Mouse (Mus musculus) c-Kit-positive CD71-positive TER-119-positive erythroid progenitor cells, embryonic 14.5 days (primary cell): ENCODE results near the gene Thsd7b.

Experiments used
- DNase-seq: peaks from one replicate; pipeline ENCODE4 v3.0.0-alpha.2; 2013; ENCODE audit warnings: low spot score

Gene Thsd7b

DNA sequence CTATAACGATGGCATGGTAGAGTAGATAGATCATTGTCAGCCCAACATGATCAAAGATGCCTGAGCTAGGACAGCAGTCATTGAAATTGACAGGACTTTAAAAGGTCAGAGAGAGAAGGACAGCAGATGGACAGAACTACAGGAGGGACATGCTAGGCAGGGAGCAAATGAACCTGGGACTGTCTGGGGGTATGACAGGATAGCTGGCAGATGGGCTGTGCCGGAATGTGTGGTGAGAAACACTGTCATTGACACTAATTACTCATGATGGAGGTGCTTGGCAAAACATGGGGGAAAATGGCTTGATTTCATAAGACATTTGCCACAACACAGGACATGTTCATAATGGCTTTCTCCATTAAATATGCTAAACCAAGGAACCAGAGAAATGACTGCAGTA lies 253.9 kb downstream of the Thsd7b start:
- DNase-seq = no peak

- no peak for DNase-seq
Observed at GRCm38 (mm10) chr1:129532206-129532605, 259.1 kb downstream of the Thsd7b start.

DNA sequence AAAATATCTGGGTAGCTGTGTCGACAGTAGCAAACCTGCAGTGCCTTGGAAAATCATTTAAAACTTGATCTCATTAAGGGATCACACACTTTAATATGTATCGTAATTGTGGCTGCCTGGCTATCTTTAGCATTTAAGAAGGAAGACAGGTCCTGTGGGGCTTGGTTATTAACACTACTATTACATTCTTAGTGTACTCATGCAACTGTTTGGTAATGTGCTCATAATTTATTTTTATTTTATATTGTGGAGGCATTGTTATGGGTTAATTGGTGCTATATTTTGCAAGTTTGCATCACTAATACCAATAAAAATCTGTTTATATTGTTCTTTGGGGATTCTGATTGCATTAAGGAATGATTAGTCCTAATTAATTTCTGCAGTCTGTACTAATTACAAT lies 265.4 kb downstream of the Thsd7b start:
- DNase-seq = no peak

- DNase-seq = no peak
Observed at GRCm38 (mm10) chr1:129538970-129539369, 265.9 kb downstream of the Thsd7b start.

DNA sequence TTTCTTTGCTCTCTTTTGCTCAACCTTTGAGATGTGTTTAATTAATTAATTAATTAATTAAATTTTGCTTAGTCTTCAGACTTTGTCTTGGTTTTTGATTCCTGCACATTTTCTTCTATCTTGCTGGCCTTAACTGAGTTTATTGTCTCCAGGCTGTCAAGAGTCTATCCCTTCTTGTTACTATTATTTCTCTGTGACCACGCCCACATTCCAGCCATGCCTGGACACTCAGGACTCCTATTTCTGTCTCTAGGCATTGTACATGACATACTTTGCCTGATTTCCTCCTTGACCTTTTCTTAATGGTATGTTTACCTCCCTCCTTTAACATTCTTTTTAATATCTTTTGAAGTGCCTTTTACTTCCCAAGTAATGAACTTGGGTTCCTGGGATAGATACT lies 267.6 kb downstream of the Thsd7b start:
- DNase-seq = no peak

DNA sequence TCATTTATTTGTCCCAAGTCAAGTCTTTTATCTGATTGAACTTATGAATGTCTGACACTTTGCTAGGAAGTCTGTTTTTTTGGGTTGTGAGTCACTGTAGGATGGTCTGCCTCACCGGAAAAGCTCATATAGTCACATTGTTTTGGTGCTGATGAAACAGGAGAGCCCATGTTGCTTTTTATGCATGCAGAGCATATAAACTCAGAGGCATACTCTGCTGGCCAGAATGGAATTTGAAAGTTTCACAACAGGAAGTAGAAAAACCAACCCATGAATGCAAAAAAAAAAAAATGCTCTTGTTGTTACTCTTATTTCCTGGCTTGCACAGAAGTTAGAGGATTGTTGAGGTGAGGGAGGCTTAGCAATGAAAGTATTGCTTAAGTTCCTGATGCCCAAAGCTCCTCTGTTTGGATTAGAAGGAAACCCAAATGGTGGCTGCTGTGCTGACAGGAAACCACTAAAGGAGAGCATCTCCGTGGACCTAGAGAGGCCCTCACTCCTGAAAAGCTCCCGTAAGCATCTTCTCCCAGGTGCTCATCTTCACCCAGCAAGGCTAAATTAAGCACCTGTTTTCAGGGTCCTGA lies 269.6 kb downstream of the Thsd7b start:
- no peak for DNase-seq

DNA sequence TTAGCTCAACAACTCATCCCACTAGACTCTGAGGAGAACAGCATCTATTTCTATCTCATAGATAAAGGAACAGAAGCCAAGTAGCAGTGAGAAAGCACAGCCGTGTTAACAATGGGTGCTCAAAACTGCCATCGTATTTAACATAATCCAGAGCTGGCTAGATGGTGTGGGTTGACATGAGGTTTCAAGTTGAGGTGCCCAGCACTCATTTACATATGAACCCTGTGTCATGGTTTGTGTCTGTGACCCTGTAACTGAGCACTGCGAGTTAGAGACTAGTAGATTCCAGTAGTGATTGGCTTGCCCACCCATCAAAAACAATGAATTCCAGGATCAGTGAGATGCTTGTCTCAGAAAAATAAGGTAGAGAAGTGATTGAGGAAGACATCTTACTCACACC lies 270.1 kb downstream of the Thsd7b start:
- no peak for DNase-seq

DNA sequence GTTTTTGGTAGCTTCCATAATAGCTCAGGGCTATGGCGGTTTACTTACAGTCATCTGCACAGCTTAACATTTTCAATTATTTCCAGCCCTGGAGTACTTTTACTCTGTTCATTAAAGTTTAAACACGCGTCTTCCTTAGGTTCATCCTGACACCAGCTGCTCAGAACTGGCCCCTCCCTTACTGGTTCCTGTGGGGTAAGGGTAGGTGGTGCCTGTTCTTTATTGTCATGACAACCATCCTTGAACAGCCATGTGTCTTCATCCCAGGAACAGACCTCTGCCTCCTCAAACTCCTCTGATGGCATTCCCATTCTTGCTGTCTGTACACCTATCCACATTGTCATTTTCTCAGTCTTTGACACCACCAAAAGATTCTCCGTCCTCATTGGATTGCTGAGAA lies 285.0 kb downstream of the Thsd7b start:
- DNase-seq = no peak

DNA sequence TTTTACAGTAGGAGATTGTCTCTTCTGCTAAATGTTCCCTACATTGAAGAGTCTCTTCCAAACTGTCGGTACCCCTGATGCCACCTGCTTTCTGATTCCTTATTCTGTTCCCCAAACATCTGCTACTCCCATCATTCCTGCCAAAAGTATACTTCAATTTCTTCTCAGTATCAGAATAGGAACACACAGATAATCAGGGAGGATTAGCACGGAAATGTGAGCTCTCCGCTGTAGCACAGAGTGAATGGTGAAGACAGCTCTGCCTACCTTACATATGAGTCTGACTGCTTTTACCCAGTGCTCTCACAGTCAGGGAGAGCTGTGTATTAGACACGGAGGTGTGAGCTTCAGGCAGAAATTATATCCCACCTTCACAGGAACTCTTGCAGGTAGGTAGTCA lies 286.0 kb downstream of the Thsd7b start:
- DNase-seq = no peak

DNA sequence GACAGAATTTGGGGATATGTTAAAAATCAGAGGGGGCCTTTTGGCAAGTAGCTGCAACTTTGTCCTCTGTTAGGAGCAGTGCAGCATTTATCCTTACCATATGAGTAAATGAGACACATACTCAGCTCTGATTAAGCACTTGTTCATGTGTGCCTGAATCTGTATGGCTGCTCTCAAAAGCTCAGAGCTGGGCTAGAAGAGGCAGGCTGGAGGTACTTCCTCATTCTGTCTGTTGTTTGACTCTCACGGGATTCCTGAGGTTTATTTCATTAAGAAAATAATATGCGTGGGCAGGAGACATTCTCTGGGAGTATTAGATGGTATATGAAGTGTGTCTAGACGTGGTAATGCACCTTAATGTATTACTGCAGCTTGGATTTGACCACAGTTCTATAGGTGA lies 286.7 kb downstream of the Thsd7b start:
- DNase-seq = no peak

DNA sequence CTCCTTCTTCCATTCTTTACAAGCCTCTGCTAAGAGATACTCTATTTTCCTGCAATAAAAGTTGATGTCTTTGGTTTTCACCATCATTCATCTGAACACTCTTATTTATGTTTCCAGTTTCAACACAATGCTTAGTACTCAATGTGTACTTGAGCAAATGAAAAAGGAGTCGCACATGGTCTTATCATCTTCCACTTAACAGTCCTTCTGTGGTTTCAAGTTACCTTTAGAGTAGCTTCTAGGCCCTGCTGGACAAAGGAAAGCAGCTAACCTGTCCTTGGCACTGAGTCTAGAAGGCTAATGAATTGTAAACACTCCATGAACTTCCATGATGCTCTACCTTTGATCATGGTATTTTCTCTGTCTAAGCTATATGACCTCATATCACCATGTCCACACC lies 289.6 kb downstream of the Thsd7b start:
- DNase-seq = no peak

- no peak for DNase-seq
Observed at GRCm38 (mm10) chr1:129570522-129570921, 297.4 kb downstream of the Thsd7b start.

GRCm38 (mm10) chr1:129579955-129580354 lies 306.9 kb downstream of the Thsd7b start:
- no peak for DNase-seq

GRCm38 (mm10) chr1:129586635-129587034 lies 313.5 kb downstream of the Thsd7b start:
- DNase-seq = no peak

- DNase-seq = no peak
Observed at GRCm38 (mm10) chr1:129589366-129590002, 316.4 kb downstream of the Thsd7b start.

- DNase-seq = no peak
Observed at GRCm38 (mm10) chr1:129595447-129595846, 322.3 kb downstream of the Thsd7b start.

DNA sequence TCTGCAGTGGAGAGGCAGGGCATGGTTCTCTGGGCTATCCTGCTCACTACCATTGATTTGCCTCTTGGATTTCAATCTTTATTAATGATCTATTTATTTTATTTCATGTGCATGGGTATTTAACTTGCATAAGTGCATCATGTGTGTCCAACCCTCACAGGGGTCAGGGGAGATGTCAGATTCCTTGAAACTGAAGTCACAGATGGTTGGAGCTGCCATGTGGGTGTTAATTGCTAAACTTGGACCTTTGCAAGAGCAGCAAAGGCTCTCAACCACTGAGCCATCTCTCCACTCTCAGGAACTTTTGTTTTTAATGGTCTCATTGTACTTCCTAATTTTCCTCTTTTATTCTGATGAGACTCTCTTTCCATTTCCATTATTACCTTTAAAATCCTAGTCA lies 327.8 kb downstream of the Thsd7b start:
- no peak for DNase-seq

DNA sequence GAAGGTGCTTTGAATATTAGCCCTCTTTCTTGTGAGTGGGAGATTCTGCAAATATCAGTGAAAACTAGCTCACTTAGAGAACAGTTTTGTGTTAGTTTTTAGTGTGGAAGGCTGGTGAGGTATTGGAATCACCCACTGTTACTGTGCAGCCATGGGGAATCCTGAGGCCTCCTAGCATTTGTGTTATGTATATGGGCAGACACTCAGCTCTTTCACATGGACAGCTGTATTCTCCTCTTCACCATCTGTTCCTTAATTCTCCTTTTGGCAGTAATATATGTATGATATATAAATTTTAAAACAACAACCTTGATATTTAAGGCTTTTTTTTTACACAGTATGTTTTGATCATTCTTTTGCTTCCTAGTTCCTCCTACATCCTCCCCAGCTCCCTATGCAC lies 329.2 kb downstream of the Thsd7b start:
- no peak for DNase-seq

DNA sequence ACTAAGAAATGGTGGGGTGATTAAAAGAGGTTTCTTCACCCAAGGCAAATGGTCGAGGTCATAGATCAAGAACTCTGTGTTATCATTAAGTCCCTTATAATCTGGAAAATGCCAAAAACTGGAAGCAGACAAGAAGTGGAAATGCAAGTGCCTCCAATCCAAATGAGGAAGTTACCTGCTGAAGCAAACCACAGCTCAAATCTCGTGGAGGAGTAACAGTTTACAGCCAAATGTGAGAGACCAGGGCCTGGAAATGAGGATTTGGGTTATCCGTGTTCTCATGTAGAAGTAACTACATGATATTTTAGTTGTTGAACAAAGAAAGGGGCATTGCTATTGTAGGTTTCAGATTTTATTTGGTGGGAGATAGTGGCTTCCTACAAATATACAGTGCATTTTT lies 335.3 kb downstream of the Thsd7b start:
- DNase-seq = no peak

- DNase-seq = no peak
Observed at GRCm38 (mm10) chr1:129616080-129616479, 343.0 kb downstream of the Thsd7b start.

DNA sequence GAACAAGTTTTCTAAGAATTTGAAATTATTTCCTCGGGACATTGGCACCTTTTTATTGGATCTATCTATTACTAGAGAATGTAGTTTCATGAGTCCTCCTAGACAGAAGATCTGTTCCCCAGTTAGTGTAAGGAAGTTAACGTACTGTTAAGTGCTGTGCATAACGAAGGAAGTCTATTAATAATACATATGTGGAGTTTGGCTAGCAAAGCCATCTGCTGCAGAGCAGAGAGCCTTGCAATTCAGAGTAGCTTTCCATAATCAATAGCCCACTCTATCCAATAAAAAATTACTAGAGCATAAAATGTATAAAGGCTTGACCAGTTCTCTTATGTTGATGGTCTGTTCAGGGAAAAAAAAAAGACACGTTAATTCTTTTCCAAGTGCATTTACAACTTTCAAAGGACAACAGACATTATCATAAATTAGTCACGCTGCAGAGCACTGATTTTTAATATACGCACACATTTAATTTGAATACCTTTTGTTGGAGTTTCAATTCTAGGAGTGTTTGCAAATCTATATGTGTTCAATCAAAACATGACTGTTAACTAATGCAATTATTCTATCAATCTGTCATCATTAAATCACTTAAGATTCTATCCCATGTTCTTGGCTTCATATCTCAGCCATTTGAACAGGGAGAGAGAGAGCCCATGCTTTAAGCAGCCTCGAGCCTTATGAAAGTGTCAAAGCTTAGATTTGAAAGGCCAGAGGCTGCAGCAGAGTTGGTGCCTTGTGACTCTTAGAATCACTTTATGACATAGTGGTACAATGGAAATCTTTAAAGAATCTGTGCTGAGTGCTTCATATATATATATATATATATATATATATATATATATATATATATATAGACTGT lies 346.6 kb downstream of the Thsd7b start:
- DNase-seq = no peak

GRCm38 (mm10) chr1:129624519-129624918 lies 351.4 kb downstream of the Thsd7b start:
- no peak for DNase-seq

- DNase-seq = no peak
Observed at GRCm38 (mm10) chr1:129635146-129635545, 362.0 kb downstream of the Thsd7b start.
